Mouse (Mus musculus) myocyte (in vitro differentiated cells): ENCODE measurements at regions not wholly inside any gene's neighbourhood (a gene's known extent, or its start where the extent isn't known, plus 50 kb on each side); places are given as distances from the start of the nearest gene placed in this dataset.

Experiments used
- E2F4 ChIP-seq: IDR thresholded peaks from one replicate; pipeline ENCODE4 v1.6.1; 2011; ENCODE audit warnings: mild to moderate bottlenecking, control low read depth, moderate library complexity; ENCODE audit not compliant: insufficient read depth
- MAX ChIP-seq: IDR thresholded peaks from one replicate; pipeline ENCODE4 v1.6.1; 2011; ENCODE audit warnings: low read depth, mild to moderate bottlenecking, control low read depth
- MYOD1 ChIP-seq, 3 experiments: IDR thresholded peaks; one replicate each; pipeline ENCODE4 v1.6.1; 2011; ENCODE audit warnings: control low read depth in 2 of 3, low read depth in 2 of 3, mild to moderate bottlenecking in 2 of 3, moderate library complexity in 1 of 3; ENCODE audit not compliant: insufficient read length in 2 of 3, control insufficient read depth in 1 of 3
- MYOG ChIP-seq, 3 experiments: IDR thresholded peaks; one replicate each; pipeline ENCODE4 v1.6.1; 2011; ENCODE audit warnings: control low read depth in 2 of 3, low read depth in 2 of 3, mild to moderate bottlenecking in 2 of 3; ENCODE audit not compliant: insufficient read length in 2 of 3, control insufficient read depth in 1 of 3, insufficient read depth in 1 of 3
- POLR2A ChIP-seq: IDR thresholded peaks from one replicate; pipeline ENCODE4 v1.6.1; 2011; ENCODE audit warnings: low read depth, mild to moderate bottlenecking, control low read depth, moderate library complexity; ENCODE audit not compliant: insufficient read length
- REST ChIP-seq: IDR thresholded peaks from one replicate; pipeline ENCODE4 v1.6.1; 2011; ENCODE audit warnings: mild to moderate bottlenecking, control low read depth, moderate library complexity; ENCODE audit not compliant: insufficient read depth, insufficient read length
- TCF12 ChIP-seq: IDR thresholded peaks from one replicate; pipeline ENCODE4 v1.6.1; 2011; ENCODE audit warnings: mild to moderate bottlenecking, control low read depth; ENCODE audit not compliant: poor library complexity, insufficient read depth, severe bottlenecking

GRCm38 (mm10) chr3:50687755-50688154, 244.3 kb upstream of the Slc7a11 start:
- no peak for TF ChIP-seq E2F4
- TF ChIP-seq MYOD1 (IDR thresholded peaks at IDR 0.05; ENCODE audit: control insufficient read depth in 1 of 3, insufficient read length in 2 of 3, low read depth in 2 of 3) = no peak
- TF ChIP-seq TCF12 = no peak
- TF ChIP-seq MYOG (IDR thresholded peaks at IDR 0.05; ENCODE audit: control insufficient read depth in 1 of 3, insufficient read depth in 1 of 3, insufficient read length in 2 of 3, low read depth in 2 of 3) = no peak
- TF ChIP-seq REST = no peak
- no peak for TF ChIP-seq MAX
- no peak for TF ChIP-seq POLR2A
